Mouse (Mus musculus) olfactory bulb, adult 2 months (tissue): ENCODE results near the gene Gm14295. TPM values are rescaled to one million over a fixed set of nuclear protein-coding genes. Genes with fewer than 3 reads are reported as not detected.
"Not testable (repeated sequence)": the region's sequence is repeated elsewhere in the genome, so short reads cannot be mapped to it uniquely, and the experiment has no call there.

Experiments
- H3K27ac ChIP-seq: fragments of 200-500 bp; 2 replicates; pipeline ENCODE4 v1.5.1; 2012; ENCODE audit warnings: low read depth, low read length; ENCODE audit not compliant: insufficient read depth
- H3K4me1 ChIP-seq: fragments of 200-500 bp; 2 replicates; pipeline ENCODE4 v1.6.1; 2012; ENCODE audit warnings: low read length; ENCODE audit not compliant: control insufficient read depth, insufficient read depth
- H3K4me3 ChIP-seq: fragments of 200-500 bp; 2 replicates; pipeline ENCODE4 v1.5.1; 2012; ENCODE audit warnings: mild to moderate bottlenecking, low read depth, low read length, moderate library complexity; ENCODE audit not compliant: insufficient read depth
- WGBS: fragments of 180-500 bp; shearing (Covaris S2); methylation state at CpG from one replicate; pipeline ENCODE4 v1.1.7; 2018; 5-methylcytosine and 5-hydroxymethylcytosine counted together
- polyA plus RNA-seq: library from polyadenylated mRNA; stranded (reverse); fragments of >200 nt; gene quantifications from 2 replicates; pipeline ENCODE4 v1.2.4, GENCODE M21; 2012; ENCODE audit warnings: low replicate concordance; ENCODE audit not compliant: missing spikeins, insufficient read depth, insufficient read length

The Gm14295 gene
- not detected in 2 replicates for polyA plus RNA-seq

- no CpG with 5 or more reads among the region's 6 CpGs for WGBS
- H3K27ac ChIP-seq, H3K4me1 ChIP-seq: not testable (repeated sequence)
- peak within 1 kb of the TSS; percentile 53 for H3K4me3 ChIP-seq
Observed at GRCm38 (mm10) chr2:176798312-176798711, at the start of gene Gm14295. Gm14295 (plus strand) TSS chr2:176798612.

DNA sequence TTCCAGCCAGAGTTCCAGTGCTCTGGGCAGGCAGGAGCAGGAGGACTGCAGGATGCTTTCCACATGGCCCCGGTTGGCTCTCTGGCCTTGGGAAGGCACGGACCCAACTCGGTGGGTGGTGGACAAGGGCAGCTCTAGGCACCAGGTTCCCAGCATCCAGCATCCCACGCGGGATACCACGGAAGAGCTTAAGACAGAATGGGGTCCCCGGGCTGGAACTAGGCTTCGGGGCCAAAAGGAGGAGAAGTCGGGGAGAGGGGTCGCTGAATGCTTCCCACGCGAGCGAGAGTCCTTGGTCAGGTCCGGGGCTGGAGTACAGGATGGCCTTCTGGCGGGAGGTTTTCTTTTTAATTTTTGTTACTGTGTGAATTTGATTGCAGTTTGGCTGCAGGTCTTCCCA, 373 bp downstream of the Gm14295 start:
- WGBS, result 20% methylated on average over 15 of the region's 15 CpGs
- H3K4me1 ChIP-seq, H3K27ac ChIP-seq: not testable (repeated sequence)
- peak overlapping the region; percentile 53 for H3K4me3 ChIP-seq

GRCm38 (mm10) chr2:176830840-176831239, 32.4 kb downstream of the Gm14295 start, which contains the start of gene Gm14408:
Gm14408 (plus strand) TSS chr2:176831140.
- 83% methylated on average over 1 of the region's 3 CpGs for WGBS
- H3K4me1 ChIP-seq, H3K4me3 ChIP-seq, H3K27ac ChIP-seq: not testable (repeated sequence)

Other genes starting within 250 kb of the Gm14295 start
- not detected in 2 replicates for gene Gm14308, start 162.3 kb upstream of the Gm14295 start, polyA plus RNA-seq
- gene Zfp973, start 128.1 kb upstream of the Gm14295 start, polyA plus RNA-seq, result not detected in 2 replicates
- not detected in 2 replicates for gene Gm14305, start 90.3 kb upstream of the Gm14295 start, polyA plus RNA-seq
- gene Gm14408, start 32.5 kb downstream of the Gm14295 start, polyA plus RNA-seq, result not detected in 2 replicates
- gene Gm14296, start 129.2 kb downstream of the Gm14295 start, polyA plus RNA-seq, result not detected in 2 replicates
- not detected in 2 replicates for gene Gm14419, start 202.3 kb downstream of the Gm14295 start, polyA plus RNA-seq